Mouse (Mus musculus) layer of hippocampus, adult 8-10 months (tissue): ENCODE results near the gene Invs. TPM values are rescaled to one million over a fixed set of nuclear protein-coding genes. Genes with fewer than 3 reads are reported as not detected.

ENCODE experiments used
- DNase-seq, 2 experiments: peaks; one replicate each; pipeline ENCODE4 v3.0.0; 2022; ENCODE audit warnings: low spot score in 2 of 2
- total RNA-seq, 4 experiments: library from RNA; stranded (reverse); gene quantifications; 2 replicates each; pipeline ENCODE4 v1.2.4; 2022

Gene Invs
- total RNA-seq, 4 experiments from 2014 or later, result 12.9 to 15.3 (median 14.7) TPM

DNA sequence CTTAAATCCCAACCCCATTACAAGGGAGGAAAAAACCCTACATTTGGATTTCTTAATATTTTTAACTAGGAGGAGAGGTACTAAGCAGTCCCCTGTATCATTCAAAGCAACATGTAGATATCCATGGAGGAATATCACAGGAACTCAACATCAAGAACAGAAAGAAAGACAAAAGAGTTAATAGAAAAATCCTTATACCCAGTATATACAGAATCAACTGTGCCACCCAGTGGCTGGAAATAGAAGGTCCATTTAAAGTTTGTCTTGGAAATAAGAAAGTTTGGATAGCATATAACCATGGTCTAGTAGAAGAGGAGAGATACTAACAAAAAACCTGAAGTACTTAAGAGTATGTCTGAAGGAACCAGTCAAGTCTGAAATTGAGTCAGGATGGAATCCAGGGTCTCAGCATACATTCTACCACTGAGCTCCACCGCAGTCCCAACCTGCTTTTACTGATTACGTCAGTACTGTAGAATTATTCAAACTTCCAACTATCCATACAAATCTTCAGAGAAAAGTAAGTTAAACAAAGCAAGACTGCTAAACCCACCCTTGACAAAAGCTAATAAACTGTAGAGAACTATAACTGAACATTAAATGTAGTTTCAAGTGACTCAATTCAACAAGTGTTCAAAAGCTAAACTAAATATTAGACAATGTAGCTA lies 174.7 kb downstream of the Invs start:
- no peak for DNase-seq

DNA sequence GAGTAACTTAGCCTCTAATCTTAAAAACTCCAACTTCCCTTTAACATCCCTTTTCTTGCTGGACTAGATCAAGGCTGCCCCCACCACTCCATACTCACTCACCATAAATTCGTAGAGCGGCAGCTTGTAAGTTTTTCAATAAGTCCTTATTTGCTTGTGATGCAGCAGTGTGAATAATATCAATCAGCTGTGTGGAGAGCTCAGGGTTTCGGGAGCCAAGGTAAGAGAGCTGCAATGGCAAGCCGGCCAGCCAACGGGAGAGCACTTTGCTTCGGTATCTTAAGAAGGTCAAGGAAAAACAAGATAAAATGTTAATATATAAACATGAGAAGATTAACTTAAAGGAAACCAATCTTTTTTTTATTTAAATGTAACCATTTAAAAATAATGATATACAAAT lies 178.9 kb downstream of the Invs start:
- DNase-seq, result no peak

DNA sequence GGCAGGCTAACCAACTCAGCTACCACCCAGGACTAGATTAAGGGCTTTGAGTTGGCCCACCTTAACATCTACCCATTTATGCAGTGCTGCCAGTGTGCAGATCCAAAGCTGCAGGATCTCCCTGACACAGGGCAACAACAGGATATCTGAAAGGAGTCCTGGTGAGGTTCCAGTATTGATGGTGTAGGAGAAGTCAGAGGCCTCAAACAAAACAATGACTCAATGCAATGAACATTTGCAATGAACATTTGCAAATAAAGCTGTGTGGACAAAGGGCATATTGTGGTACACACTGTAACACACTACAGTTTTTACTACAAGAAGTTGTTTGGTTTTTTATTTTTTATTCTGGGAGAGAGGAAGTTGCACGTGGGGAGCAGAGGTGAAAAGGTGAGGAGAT lies 181.5 kb downstream of the Invs start:
- no peak for DNase-seq

DNA sequence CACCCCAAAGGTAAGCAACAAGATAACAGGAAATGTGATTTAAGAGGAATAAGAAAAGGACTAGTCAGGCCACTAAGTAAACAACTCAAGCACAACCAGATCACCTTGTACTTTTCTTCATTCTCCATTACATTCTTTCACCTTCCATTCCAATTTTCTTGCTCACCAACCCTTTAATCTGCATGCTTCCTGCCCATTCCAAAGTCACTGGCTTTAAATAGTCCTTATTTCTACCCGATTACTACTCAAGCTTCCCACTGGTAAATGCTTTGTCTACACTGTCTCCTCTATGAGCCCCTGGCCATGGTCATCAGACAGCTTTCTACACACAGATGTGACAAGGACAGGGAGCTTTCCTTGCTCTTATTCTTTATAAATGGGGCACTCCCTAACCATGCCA lies 191.4 kb downstream of the Invs start:
- DNase-seq, result no peak

DNA sequence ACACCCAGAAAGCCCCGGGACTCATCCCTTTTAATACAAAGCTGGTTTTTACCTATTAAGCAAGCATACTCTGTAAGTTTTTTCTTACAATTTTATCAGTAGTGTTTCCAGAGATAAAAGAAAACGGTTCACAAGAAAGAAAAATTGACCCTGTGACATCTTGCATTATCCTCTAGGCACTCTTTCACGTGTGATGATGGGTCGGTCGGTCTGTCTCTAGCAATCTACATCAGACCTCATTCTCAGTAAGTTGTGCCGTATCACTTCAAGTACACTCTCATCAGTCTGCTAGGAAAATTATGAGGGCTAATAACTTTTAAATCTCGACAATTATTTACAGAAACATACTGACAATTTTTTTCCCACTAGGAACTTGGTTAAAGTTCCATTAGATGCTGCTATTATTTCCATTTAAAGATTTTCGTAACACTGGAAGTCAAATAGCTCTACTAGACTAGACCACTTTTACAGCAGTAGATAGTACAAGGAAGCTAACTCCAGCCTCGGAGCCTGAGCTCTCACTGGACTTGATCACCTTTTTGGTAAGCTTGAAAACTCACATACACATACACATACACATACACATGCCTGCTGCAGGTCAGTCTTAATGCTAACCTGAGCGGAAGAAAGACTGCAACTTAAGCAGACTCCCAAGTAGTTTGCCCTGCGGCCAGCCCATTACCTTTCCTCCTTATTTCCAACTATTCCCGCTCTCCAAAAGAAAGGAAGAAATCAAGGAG lies 192.7 kb downstream of the Invs start:
- DNase-seq, result no peak

DNA sequence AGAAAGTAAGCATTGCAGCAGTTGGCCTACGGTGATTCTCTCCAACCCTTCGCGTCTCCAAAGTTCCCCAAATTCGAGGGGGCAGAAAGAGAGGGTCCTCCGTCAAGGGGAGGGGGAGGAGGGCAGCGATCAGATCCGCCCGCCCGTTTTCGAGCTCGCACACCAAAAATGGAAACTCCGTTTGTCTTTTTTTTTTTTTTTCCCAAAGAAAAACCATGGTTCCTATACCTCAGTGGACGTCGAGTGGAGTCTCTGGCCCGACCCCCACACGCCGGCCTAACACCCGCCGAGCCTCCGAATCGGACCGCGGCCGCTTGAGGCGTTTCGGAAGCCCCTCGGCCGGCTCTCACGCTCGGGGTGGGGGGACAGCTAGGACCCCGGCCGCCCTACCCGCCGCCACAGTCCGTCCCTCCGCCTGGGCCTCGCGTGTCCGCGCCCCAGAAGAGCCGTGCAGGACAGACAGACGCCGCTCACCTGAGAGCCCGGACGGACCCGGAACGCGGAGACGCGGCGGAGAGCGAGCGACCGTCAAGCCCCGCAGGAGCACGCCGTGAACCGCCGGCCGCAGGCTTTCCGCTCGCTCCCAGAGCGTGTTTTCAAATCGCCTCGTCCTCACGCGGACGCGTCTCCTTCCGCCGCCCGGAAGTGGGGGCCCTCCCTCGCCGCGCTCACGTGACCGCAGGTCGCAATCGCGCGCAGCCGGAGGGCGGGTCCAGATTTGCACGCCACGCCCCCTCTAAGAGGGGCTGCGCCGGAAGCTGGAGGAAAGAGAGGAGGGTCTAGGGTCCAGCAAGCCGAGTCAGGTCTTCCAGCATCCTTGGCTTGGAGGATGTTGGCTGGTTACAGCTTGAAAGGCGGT lies 193.5 kb downstream of the Invs start, which contains the start of gene Tex10:
Tex10 (minus strand) TSS at position 668 of the 859 bp plus-strand sequence.
- peak; percentile 78 to 83 for DNase-seq

DNA sequence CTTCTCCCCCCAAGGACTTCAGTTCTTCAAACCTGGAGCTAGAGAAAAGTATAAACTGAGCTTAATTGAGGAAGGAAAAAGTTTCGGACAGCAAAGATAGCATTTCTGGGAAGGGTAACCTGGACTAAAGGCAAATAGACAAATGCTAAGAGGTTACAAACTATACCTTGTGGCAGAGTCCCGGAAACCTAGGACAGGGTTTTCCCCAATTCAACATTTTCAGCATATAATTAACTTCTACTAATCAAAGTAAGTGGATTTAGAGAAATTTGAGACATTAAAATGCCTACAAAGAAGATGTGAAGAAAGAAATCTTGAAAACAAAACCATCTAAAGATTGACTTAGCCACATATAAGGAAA lies 194.1 kb downstream of the Invs start:
- DNase-seq, result no peak

DNA sequence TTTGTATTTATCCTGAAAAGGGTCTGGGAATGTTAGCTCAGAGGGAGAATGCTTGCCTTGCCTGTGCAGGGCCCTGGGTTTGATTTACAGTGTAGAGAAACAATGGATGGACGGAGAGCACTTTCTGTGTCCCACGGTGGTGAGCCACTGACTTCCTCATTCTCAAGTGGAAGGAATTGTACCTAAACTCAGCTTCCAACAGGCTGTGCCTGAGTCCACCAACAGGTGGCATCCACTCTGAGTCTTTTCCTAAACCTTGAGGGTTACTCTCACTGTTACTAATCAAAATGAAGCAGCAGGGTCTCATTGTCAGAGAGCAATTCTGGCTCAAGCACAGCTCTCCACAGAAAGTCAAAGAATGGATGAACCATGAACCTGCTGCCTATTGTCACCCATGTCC lies 201.7 kb downstream of the Invs start:
- peak in 1 of 2 experiments; percentile 13 for DNase-seq

Other genes starting within 250 kb of the Invs start
- 10 to 100 TPM; 49.2 to 68.0 (median 60.0) TPM for gene Nr4a3, start 234.6 kb upstream of the Invs start, total RNA-seq
- 10 to 100 TPM; 21.0 to 27.3 (median 26.2) TPM for gene Stx17, start 154.8 kb upstream of the Invs start, total RNA-seq
- 10 to 100 TPM; 31.1 to 43.4 (median 34.5) TPM for gene Erp44, start 202 bp upstream of the Invs start, total RNA-seq
- 10 to 100 TPM; 22.5 to 36.6 (median 30.4) TPM for gene Tex10, start 193.7 kb downstream of the Invs start, total RNA-seq